31 mouse cellular contexts compared by ENCODE assay signal in the genomic region with DNA sequence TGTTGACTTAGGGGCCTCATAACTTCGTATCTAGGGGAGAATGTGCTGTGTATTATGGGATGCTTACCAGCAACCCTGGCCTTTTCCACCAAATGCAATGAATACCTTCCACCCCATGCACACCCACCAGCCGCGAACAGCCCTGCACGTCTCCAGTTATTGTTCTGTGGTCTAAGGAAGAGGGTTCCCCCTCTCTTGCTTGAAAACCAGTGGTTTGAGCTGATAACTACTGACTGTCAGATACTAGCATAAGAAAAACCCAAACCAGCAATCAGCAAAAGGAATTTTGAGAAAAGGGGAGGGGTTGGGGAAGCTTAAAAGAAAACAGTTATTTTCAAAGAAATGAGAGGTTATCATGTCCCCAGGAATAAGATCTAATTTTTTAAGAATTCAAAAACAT. TPM values are rescaled to one million over a fixed set of nuclear protein-coding genes. Genes with fewer than 3 reads are reported as not detected.
DNase-seq lines count a peak whose midpoint lies in the region; ATAC-seq and TF ChIP-seq lines count a peak whose summit lies in the region.
"Had no signal": no experiment of that assay in that cellular context is flagged by ENCODE, and none has a peak within 500 bp of the region (broad histone marks: within the 10 kb centered on the region; RNA-seq: fewer than 3 reads in every experiment).

No protein-coding gene starts in this region.

- H3K4me1 ChIP-seq in embryonic facial prominence, embryonic 13.5 days: 0 out of 2 replicates have a peak, but pooled peaks cover 7% of the 10 kb centered on the region
- peaks cover 8% of the 10 kb centered on the region for H3K4me1 ChIP-seq in embryonic facial prominence, embryonic 10.5 days
- peaks cover 13% of the 10 kb centered on the region; the same call in 1 of the 2 replicates for H3K4me1 ChIP-seq in G1E (ENCODE audit: insufficient read depth, low read depth, low read length)
- H3K4me1 ChIP-seq in intestine, embryonic 16.5 days (ENCODE audit: control insufficient read depth, insufficient read depth, low read length): peaks cover 10% of the 10 kb centered on the region
- no peaks in the 10 kb centered on the region for H3K4me1 ChIP-seq in liver, postnatal 0 days (ENCODE audit: insufficient read depth)
- H3K4me1 ChIP-seq: forebrain, embryonic 15.5 days had no signal

- H3K4me2 ChIP-seq in embryonic facial prominence, embryonic 13.5 days: no peak overlapping the region
- H3K4me2 ChIP-seq in intestine, embryonic 16.5 days (ENCODE audit: low read depth, low read length): no peak overlapping the region
- H3K4me2 ChIP-seq in liver, postnatal 0 days (ENCODE audit: low read depth, low read length): no peak overlapping the region
- H3K4me2 ChIP-seq: forebrain, embryonic 15.5 days; hindbrain, embryonic 15.5 days; limb, embryonic 13.5 days; midbrain, embryonic 15.5 days; neural tube, embryonic 15.5 days had no signal

- ATAC-seq in embryonic facial prominence, embryonic 13.5 days (ENCODE audit: insufficient number of reproducible peaks, insufficient read depth, low FRiP score, low TSS enrichment, low read depth): 0 out of 2 replicates have a peak, but pooled peaks have one; percentile 13
- ATAC-seq in G1E (ENCODE audit: extremely low read depth, insufficient number of reproducible peaks, low FRiP score, poor library complexity, severe bottlenecking): no peak
- ATAC-seq in intestine, embryonic 16.5 days: peak; percentile 29; the same call in 1 of the 2 replicates
- ATAC-seq in liver, postnatal 0 days: peak; percentile 36; the same call in 1 of the 2 replicates
- ATAC-seq: midbrain, embryonic 15.5 days; Patski had no signal

- H3K27me3 ChIP-seq in embryonic facial prominence, embryonic 13.5 days: no peaks in the 10 kb centered on the region
- no peaks in the 10 kb centered on the region for H3K27me3 ChIP-seq in embryonic facial prominence, embryonic 10.5 days (replicated peaks; ENCODE audit: low read depth, poor library complexity, severe bottlenecking)
- no peaks in the 10 kb centered on the region for H3K27me3 ChIP-seq in G1E (ENCODE audit: insufficient read depth, low read length)
- no peaks in the 10 kb centered on the region for H3K27me3 ChIP-seq in intestine, embryonic 16.5 days (replicated peaks; ENCODE audit: control insufficient read depth, insufficient read depth, low read length)
- no peaks in the 10 kb centered on the region for H3K27me3 ChIP-seq in liver, postnatal 0 days (ENCODE audit: insufficient read depth, low read length)
- H3K27me3 ChIP-seq: CH12.LX; forebrain, embryonic 15.5 days; hindbrain, embryonic 15.5 days; limb, embryonic 13.5 days; midbrain, embryonic 15.5 days; neural tube, embryonic 15.5 days; Patski had no signal

- 69% methylated on average over 4 of the region's 4 CpGs for WGBS in embryonic facial prominence, embryonic 13.5 days
- 85% methylated on average over 4 of the region's 4 CpGs for WGBS in embryonic facial prominence, embryonic 10.5 days
- 63% methylated on average over 4 of the region's 4 CpGs for WGBS in intestine, embryonic 16.5 days
- WGBS in liver, postnatal 0 days (ENCODE audit: insufficient replicate concordance): 50% methylated on average over 4 of the region's 4 CpGs

- peaks cover 7% of the 10 kb centered on the region; the same call in 1 of the 2 replicates for H3K36me3 ChIP-seq in embryonic facial prominence, embryonic 13.5 days
- peaks cover 9% of the 10 kb centered on the region; the same call in 1 of the 2 replicates for H3K36me3 ChIP-seq in embryonic facial prominence, embryonic 10.5 days (replicated peaks)
- peaks cover 32% of the 10 kb centered on the region for H3K36me3 ChIP-seq in G1E (replicated peaks)
- no peaks in the 10 kb centered on the region for H3K36me3 ChIP-seq in intestine, embryonic 16.5 days (ENCODE audit: control insufficient read depth, insufficient read depth, low read length)
- 0 out of 2 replicates have a peak, but pooled peaks cover 6% of the 10 kb centered on the region for H3K36me3 ChIP-seq in liver, postnatal 0 days (replicated peaks; ENCODE audit: insufficient read depth, low read length)
- H3K36me3 ChIP-seq: forebrain, embryonic 15.5 days; hindbrain, embryonic 15.5 days; midbrain, embryonic 10.5 days; midbrain, embryonic 15.5 days; neural tube, embryonic 15.5 days had no signal

- H3K4me3 ChIP-seq in embryonic facial prominence, embryonic 13.5 days: no peak overlapping the region
- no peak overlapping the region for H3K4me3 ChIP-seq in embryonic facial prominence, embryonic 10.5 days
- no peak overlapping the region for H3K4me3 ChIP-seq in G1E (ENCODE audit: low read depth, low read length)
- no peak overlapping the region for H3K4me3 ChIP-seq in intestine, embryonic 16.5 days (ENCODE audit: low read length)
- H3K4me3 ChIP-seq in liver, postnatal 0 days (ENCODE audit: low read depth, low read length): no peak overlapping the region
- H3K4me3 ChIP-seq: forebrain, embryonic 10.5 days; forebrain, embryonic 15.5 days; heart, adult 2 months; hindbrain, embryonic 10.5 days; hindbrain, embryonic 15.5 days; left cerebral cortex, adult 2 months; limb, embryonic 13.5 days; midbrain, embryonic 10.5 days; midbrain, embryonic 15.5 days; neural tube, embryonic 15.5 days had no signal

- no peak for DNase-seq in embryonic facial prominence, embryonic 10.5 days (ENCODE audit: low spot score)
- DNase-seq in G1E (ENCODE audit: low spot score): peak; percentile 22
- no peak for DNase-seq in liver, postnatal 0 days
- no peak for DNase-seq in thymus, postnatal 0 days (ENCODE audit: low spot score)
- DNase-seq in cerebellum, adult 9-11 months: no peak
- no peak for DNase-seq in embryo, embryonic 9.5 days (ENCODE audit: extremely low spot score)
- DNase-seq: cerebellum, adult 11-12 months; cerebellum, postnatal 10 days; gastrocnemius, postnatal 25 days; heart, adult 2 months; heart, postnatal 14 days; kidney, adult 9 months; kidney, postnatal 14 days; lung, adult 2 months; retina, postnatal 1 day; spleen, adult 18-20 months; thymus, postnatal 25 days had no signal

- H3K27ac ChIP-seq in embryonic facial prominence, embryonic 13.5 days: no peak overlapping the region
- H3K27ac ChIP-seq in embryonic facial prominence, embryonic 10.5 days (replicated peaks): no peak overlapping the region
- H3K27ac ChIP-seq in intestine, embryonic 16.5 days (ENCODE audit: low read length): no peak overlapping the region
- no peak overlapping the region for H3K27ac ChIP-seq in liver, postnatal 0 days (ENCODE audit: low read depth)
- H3K27ac ChIP-seq: forebrain, embryonic 10.5 days; forebrain, embryonic 15.5 days; heart, adult 2 months; hindbrain, embryonic 10.5 days; hindbrain, embryonic 15.5 days; left cerebral cortex, adult 2 months; limb, embryonic 13.5 days; macrophage; midbrain, embryonic 10.5 days; midbrain, embryonic 15.5 days; neural tube, embryonic 15.5 days had no signal

- TF ChIP-seq CTCF in G1E (IDR thresholded peaks at IDR 0.05; ENCODE audit: low read depth, low read length): no peak
- no peak for TF ChIP-seq CTCF in liver, postnatal 0 days (IDR thresholded peaks at IDR 0.05; ENCODE audit: low read depth)

- no peaks in the 10 kb centered on the region for H3K9me3 ChIP-seq in embryonic facial prominence, embryonic 13.5 days
- no peaks in the 10 kb centered on the region for H3K9me3 ChIP-seq in embryonic facial prominence, embryonic 10.5 days
- no peaks in the 10 kb centered on the region for H3K9me3 ChIP-seq in G1E (replicated peaks)
- H3K9me3 ChIP-seq in intestine, embryonic 16.5 days (ENCODE audit: control insufficient read depth, low read length): no peaks in the 10 kb centered on the region
- H3K9me3 ChIP-seq in liver, postnatal 0 days (ENCODE audit: low read length): no peaks in the 10 kb centered on the region
- H3K9me3 ChIP-seq: forebrain, embryonic 10.5 days; forebrain, embryonic 15.5 days; hindbrain, embryonic 10.5 days; hindbrain, embryonic 15.5 days; limb, embryonic 13.5 days; midbrain, embryonic 10.5 days; midbrain, embryonic 15.5 days; neural tube, embryonic 15.5 days had no signal

- H3K9ac ChIP-seq in embryonic facial prominence, embryonic 13.5 days: no peak overlapping the region
- no peak overlapping the region for H3K9ac ChIP-seq in intestine, embryonic 16.5 days (ENCODE audit: low read depth, low read length)
- no peak overlapping the region for H3K9ac ChIP-seq in liver, postnatal 0 days (replicated peaks)
- H3K9ac ChIP-seq: forebrain, embryonic 15.5 days; hindbrain, embryonic 15.5 days; limb, embryonic 13.5 days; midbrain, embryonic 15.5 days; neural tube, embryonic 15.5 days had no signal

- TF ChIP-seq EP300 in liver, postnatal 0 days (IDR thresholded peaks at IDR 0.05; ENCODE audit: low read depth): peak; percentile 23; the same call in 1 of the 2 replicates

RNA-seq across cellular contexts. Expression of gene Alg14, which starts 17.9 kb away (rescaled TPM):
- polyA plus RNA-seq in embryonic facial prominence, embryonic 13.5 days (2015; fragmentation: Nextera tagmentation; extraction: Ambion mirVana): 37.0 and 44.5 TPM in 2 replicates
- 30.7 and 34.3 TPM in 2 replicates for polyA plus RNA-seq in embryonic facial prominence, embryonic 10.5 days (2016; fragmentation: Nextera tagmentation; extraction: Ambion mirVana)
- total RNA-seq in G1E (2014; fragmentation: Nextera tagmentation) (29.9 and 44.2 TPM in 2 replicates), G1E (2017) (9.2 and 9.4 TPM in 2 replicates)
- 3.5 and 6.2 TPM in 2 replicates for polyA plus RNA-seq in G1E (2012)
- 39.5 and 41.3 TPM in 2 replicates for polyA plus RNA-seq in intestine, embryonic 16.5 days (2015; fragmentation: Nextera tagmentation; extraction: Ambion mirVana)
- polyA plus RNA-seq in liver, postnatal 0 days (2015; fragmentation: Nextera tagmentation; extraction: Ambion mirVana): 20.1 and 21.3 TPM in 2 replicates
- polyA plus RNA-seq in thymus, postnatal 0 days (2015; fragmentation: Nextera tagmentation; extraction: Ambion mirVana): 24.3 and 28.1 TPM in 2 replicates

RNA-seq across cellular contexts. Expression of gene Tmem56, which starts 26.5 kb away (rescaled TPM):
- 0.74 and 0.99 TPM in 2 replicates for polyA plus RNA-seq in embryonic facial prominence, embryonic 13.5 days (2015; fragmentation: Nextera tagmentation; extraction: Ambion mirVana)
- polyA plus RNA-seq in embryonic facial prominence, embryonic 10.5 days (2016; fragmentation: Nextera tagmentation; extraction: Ambion mirVana): 0.81 and 0.84 TPM in 2 replicates
- total RNA-seq in G1E (2014; fragmentation: Nextera tagmentation) (88.9 and 91.0 TPM in 2 replicates), G1E (2017) (33.6 and 34.1 TPM in 2 replicates)
- 6.7 TPM in 2 replicates for polyA plus RNA-seq in G1E (2012)
- 1.3 TPM in 2 replicates for polyA plus RNA-seq in intestine, embryonic 16.5 days (2015; fragmentation: Nextera tagmentation; extraction: Ambion mirVana)
- 21.9 and 24.1 TPM in 2 replicates for polyA plus RNA-seq in liver, postnatal 0 days (2015; fragmentation: Nextera tagmentation; extraction: Ambion mirVana)
- 0.24 and 0.35 TPM in 2 replicates for polyA plus RNA-seq in thymus, postnatal 0 days (2015; fragmentation: Nextera tagmentation; extraction: Ambion mirVana)
- total RNA-seq: CH12.LX had no signal
- polyA plus RNA-seq: macrophage had no signal
